Mouse (Mus musculus): ENCODE measurements around the gene Tmem198. TPM values are rescaled to one million over a fixed set of nuclear protein-coding genes. Genes with fewer than 3 reads are reported as not detected.

The Tmem198 gene
- polyA plus RNA-seq, 1 experiment, result not detected

DNA sequence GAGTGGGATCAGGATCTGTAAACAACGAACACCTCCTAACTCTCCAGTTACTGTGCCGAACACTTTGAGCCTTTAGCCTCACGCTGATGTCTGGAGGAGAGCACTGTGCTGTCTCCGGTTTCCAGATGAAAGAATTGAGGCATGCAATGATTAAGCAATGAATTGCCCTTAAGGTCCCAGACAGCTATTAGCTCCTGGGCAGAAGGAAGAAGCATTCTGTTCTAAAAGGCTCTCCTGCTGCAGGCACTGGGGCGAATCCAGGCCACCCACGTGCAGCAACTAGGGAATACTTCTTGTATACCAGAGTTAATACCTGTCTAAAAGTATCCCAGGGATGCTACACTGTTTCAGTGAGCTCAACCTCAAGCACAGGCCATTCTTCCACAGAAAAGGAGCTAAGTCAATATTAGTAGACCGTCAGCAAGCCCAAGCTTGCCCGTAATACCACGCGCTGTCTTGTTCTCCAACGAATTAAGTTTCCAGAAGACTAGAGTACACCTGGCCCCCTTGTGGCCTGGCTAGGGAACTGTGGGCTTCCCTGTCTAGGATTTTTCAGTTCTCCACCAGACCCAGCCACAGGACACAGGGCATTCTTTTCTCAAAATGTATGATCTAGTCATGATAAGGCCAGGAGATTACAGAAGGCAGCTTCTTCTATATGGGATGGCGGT is 15.7 kb downstream of the Tmem198 start:
- Histone ChIP-seq H3K4me3 (ENCODE audit: insufficient read depth, low read depth, low read length) (no peak overlapping the region), H3K4me1 (ENCODE audit: control insufficient read depth, insufficient read depth, insufficient read length, low read length) (no peaks in the 10 kb centered on the region)

DNA sequence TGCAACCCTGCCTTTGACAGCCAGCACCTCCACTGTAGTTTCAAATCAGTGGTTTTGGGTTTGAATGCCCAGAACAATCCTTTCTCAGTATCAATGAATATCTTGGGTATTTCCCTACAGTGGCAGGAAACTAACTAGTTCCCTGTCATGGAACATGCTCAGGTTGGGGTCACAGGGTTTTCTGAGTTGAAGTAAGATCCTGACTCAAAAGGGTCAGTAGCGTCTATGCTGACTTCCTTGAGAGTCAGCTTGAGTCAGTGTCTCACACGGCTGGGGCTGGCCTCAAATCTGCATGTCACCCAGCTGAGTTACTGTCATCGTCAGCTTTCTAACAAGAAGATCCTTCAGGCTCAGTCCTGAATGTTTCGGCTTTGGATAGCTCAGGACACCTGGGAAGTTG is 19.6 kb downstream of the Tmem198 start:
- H3K27ac ChIP-seq (replicated peaks; ENCODE audit: low read depth, low read length), result no peak overlapping the region

More for the DNA sequence above, 15.7 kb downstream of the Tmem198 start:
- no peak overlapping the region for H3K27ac ChIP-seq (replicated peaks; ENCODE audit: low read depth, low read length)

GRCm38 (mm10) chr1:75499441-75499840 is 20.1 kb downstream of the Tmem198 start:
- Histone ChIP-seq H3K4me3 (ENCODE audit: insufficient read depth, low read depth, low read length) (no peak overlapping the region), H3K27ac (replicated peaks; ENCODE audit: low read depth, low read length) (no peak overlapping the region), H3K4me1 (ENCODE audit: control insufficient read depth, insufficient read depth, insufficient read length, low read length) (no peaks in the 10 kb centered on the region)

More for the DNA sequence above, 19.6 kb downstream of the Tmem198 start:
- Histone ChIP-seq H3K4me1 (ENCODE audit: control insufficient read depth, insufficient read depth, insufficient read length, low read length) (no peaks in the 10 kb centered on the region), H3K4me3 (ENCODE audit: insufficient read depth, low read depth, low read length) (no peak overlapping the region)

DNA sequence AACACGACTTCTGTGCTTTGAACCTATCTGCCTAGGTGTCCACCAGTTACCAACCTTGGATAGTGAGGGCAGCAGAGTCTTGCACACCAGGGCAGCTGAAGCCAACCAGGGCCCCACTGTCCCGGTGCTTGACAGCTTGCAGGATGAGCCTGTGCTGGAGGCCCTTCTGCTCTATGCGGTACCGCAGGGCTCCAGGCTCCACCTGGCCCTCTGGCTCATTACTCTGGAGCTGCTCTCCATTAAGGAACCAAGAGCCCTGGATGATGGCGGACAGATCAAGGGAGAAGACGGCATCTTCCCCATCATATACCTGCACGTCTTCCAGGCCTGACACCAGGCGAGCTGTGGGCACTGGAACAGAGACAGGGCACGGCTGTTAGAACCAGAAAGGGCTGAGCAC is 22.6 kb downstream of the Tmem198 start:
- Histone ChIP-seq H3K4me3 (ENCODE audit: insufficient read depth, low read depth, low read length) (no peak overlapping the region), H3K4me1 (ENCODE audit: control insufficient read depth, insufficient read depth, insufficient read length, low read length) (no peaks in the 10 kb centered on the region), H3K27ac (replicated peaks; ENCODE audit: low read depth, low read length) (no peak overlapping the region)

- Histone ChIP-seq H3K27ac (replicated peaks; ENCODE audit: low read depth, low read length) (no peak overlapping the region), H3K4me1 (ENCODE audit: control insufficient read depth, insufficient read depth, insufficient read length, low read length) (no peaks in the 10 kb centered on the region), H3K4me3 (ENCODE audit: insufficient read depth, low read depth, low read length) (no peak overlapping the region)
These were observed 23.8 kb downstream of the Tmem198 start for GRCm38 (mm10) chr1:75502945-75503650.

- Histone ChIP-seq H3K27ac (replicated peaks; ENCODE audit: low read depth, low read length) (no peak overlapping the region), H3K4me1 (ENCODE audit: control insufficient read depth, insufficient read depth, insufficient read length, low read length) (no peaks in the 10 kb centered on the region), H3K4me3 (ENCODE audit: insufficient read depth, low read depth, low read length) (no peak overlapping the region)
These were observed 24.3 kb downstream of the Tmem198 start for GRCm38 (mm10) chr1:75503651-75503980.

DNA sequence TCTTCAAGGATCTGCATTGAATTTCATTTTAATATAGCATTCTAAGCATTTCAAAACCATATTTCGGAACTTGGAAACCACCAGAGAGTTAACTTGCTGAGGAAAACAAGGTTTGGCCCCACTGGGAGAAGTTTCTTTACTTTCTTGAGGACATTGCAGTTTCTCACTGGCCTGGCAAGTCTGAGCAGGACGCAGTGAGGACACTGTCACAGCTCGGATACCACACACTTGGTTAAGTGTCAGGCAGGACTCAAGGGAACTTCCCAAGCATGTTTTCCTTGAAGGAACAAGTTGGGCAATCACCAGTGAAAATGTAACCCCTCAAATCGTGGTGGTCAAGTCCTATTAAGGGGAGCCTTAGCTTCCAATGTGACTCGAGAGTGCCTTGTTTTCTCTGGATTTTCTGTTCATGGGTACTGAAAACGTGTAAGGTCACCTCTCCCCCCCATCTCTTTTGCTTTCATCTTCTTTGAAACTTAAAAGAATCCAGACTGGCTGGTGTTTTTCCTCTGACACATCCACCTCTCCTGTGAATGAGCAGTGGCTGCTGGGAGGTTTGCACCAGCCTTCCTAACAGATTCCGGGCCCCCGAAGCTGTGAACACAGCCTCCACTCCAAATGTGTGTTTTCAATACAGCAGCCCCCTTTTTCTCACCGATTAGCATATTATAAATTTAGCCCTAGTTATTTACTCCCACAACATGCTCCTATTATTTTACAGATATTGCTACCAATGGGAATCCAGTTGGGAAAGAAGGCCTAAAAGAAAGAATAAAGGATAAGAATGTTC is 25.1 kb downstream of the Tmem198 start:
- Histone ChIP-seq H3K4me1 (ENCODE audit: control insufficient read depth, insufficient read depth, insufficient read length, low read length) (no peaks in the 10 kb centered on the region), H3K27ac (replicated peaks; ENCODE audit: low read depth, low read length) (no peak overlapping the region), H3K4me3 (ENCODE audit: insufficient read depth, low read depth, low read length) (no peak overlapping the region)

DNA sequence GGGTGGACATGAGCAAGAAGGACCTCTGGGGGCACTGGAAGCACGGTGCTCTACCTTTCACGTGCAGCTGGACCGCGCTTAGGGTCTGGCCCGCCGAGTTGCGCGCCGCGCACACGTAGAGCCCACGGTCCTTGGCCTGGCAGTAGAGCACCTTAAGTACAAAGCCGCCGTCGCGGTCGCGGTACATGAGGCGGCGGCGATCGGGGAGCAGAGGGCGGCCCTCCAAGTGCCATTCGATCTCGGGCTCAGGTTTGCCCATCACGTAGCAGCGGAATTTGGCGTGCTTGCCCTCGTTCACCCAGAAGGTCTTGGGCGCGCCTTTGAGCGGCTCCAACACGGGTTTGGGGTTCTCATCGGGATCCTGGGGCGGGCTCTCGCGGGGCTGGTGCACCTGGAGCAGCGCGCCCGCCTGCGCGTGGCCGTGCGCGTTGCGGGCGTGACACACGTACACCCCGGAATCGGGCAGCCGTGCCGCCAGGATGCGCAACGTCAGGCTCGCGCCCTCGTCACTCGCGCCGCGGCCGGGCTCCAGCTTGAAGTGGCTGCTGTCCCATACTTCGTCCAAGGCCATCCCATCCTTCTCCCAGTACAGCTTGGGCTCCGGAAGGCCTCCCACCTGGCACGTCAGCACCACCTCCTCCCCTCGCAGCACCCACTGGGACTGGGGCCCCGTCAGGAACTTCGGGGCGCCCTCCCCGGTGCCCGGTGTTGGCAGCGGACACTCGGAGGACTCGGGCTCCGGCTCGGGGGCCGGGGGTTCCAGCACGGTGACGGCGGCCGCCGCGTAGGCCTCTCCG is 26.0 kb downstream of the Tmem198 start:
- peak overlapping the region; percentile 55 for H3K4me3 ChIP-seq (ENCODE audit: insufficient read depth, low read depth, low read length)
- no peaks in the 10 kb centered on the region for H3K4me1 ChIP-seq (ENCODE audit: control insufficient read depth, insufficient read depth, insufficient read length, low read length)
- H3K27ac ChIP-seq (replicated peaks; ENCODE audit: low read depth, low read length), result no peak overlapping the region

DNA sequence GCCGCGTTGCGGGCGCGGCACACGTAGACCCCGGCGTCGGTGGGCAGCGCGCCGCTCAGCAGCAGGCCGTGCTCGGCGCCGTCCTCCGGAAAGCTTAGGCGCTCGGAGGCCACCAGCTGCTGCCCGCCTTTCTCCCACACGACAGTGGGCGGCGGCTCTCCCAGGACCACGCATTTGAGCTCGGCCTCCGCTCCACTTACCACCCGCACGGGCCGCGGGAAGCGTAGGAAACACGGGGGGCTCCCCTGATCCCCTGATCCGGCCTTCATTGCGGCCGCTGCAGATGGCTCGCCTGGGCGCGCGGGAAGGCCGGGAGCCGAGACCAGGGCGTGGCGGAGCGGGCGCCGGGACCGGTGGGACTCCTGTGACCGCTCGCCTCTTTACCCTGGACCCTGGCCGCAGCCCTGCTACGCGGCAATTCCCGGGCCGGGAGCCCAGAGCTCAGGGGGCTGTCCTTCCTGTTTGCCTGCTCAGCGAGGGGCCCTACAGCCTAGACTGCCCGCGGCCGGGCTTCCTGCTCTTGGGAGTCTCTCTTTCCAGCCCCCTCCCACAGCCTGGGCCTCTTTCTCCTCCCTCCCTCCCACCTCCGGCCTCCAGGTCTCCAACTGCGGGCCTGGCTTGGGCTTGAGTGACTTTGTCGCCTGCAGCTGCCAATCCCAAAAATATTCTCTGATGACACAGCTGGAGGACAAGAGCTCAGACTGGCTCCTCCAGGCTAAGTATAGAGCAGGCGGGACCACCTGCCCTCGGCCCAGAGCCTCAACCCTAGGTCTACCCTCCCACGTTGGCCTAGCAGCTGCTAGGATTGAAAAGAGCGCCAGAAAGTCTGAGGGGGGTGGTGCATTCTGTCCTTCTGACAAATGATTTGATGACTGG is 26.9 kb downstream of the Tmem198 start, which contains the start of gene Obsl1:
Gene Obsl1 (minus strand): TSS at position 497 of the 876 bp plus-strand sequence.
- peak within 1 kb of the TSS; percentile 55 for H3K4me3 ChIP-seq (ENCODE audit: insufficient read depth, low read depth, low read length)
- H3K27ac ChIP-seq (replicated peaks; ENCODE audit: low read depth, low read length), result no peak within 1 kb of the TSS
- H3K4me1 ChIP-seq (ENCODE audit: control insufficient read depth, insufficient read depth, insufficient read length, low read length), result no peaks in the 10 kb centered on the region

DNA sequence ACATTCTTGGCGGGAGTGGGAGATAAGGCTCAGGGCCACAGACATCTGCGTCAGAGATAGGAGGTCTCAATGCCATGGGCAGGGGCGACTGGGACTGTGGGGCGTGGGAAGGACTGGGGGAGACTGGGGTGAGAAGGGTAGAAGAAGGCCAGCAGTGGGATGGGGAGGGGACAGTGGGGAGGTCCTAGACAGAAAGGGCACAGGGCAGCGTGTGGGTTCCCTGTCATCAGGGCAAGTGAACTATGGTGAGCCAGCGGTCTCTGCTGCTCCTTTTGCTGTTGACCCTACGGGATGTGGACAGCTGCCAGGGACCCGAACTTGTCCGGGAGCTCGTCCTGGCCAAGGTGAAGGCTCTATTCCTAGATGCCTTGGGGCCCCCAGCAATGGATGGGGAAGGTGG is 27.7 kb downstream of the Tmem198 start, which contains the start of gene Inha:
Gene Inha (plus strand): TSS at position 72 of the 400 bp plus-strand sequence.
- peak within 1 kb of the TSS; percentile 55 for H3K4me3 ChIP-seq (ENCODE audit: insufficient read depth, low read depth, low read length)
- H3K27ac ChIP-seq (replicated peaks; ENCODE audit: low read depth, low read length), result no peak within 1 kb of the TSS
- H3K4me1 ChIP-seq (ENCODE audit: control insufficient read depth, insufficient read depth, insufficient read length, low read length), result no peaks in the 10 kb centered on the region

GRCm38 (mm10) chr1:75509586-75509985 is 30.3 kb downstream of the Tmem198 start:
- no peak overlapping the region for H3K4me3 ChIP-seq (ENCODE audit: insufficient read depth, low read depth, low read length)
- H3K4me1 ChIP-seq (ENCODE audit: control insufficient read depth, insufficient read depth, insufficient read length, low read length), result no peaks in the 10 kb centered on the region
- H3K27ac ChIP-seq (replicated peaks; ENCODE audit: low read depth, low read length), result no peak overlapping the region

DNA sequence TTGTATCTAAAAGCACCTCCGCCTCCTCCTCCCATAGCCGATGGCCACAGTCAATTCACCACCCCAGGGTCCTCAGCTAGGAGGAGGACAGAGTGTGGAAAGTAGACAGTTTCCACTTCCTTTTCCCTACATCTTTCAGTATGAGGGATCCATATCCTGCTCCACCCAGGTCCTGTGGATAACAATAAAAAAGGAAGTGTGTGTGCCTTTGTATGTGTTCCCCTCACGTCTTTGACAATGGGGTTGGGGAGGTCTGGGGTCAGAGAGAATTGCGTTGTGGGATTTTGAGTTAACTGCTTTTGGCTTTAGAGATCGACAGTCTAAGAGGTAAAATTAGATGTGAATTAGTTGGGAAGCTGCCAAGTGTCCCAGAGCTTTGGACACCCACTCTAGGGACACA is 30.8 kb downstream of the Tmem198 start:
- Histone ChIP-seq H3K27ac (replicated peaks; ENCODE audit: low read depth, low read length) (no peak overlapping the region), H3K4me1 (ENCODE audit: control insufficient read depth, insufficient read depth, insufficient read length, low read length) (no peaks in the 10 kb centered on the region), H3K4me3 (ENCODE audit: insufficient read depth, low read depth, low read length) (no peak overlapping the region)

DNA sequence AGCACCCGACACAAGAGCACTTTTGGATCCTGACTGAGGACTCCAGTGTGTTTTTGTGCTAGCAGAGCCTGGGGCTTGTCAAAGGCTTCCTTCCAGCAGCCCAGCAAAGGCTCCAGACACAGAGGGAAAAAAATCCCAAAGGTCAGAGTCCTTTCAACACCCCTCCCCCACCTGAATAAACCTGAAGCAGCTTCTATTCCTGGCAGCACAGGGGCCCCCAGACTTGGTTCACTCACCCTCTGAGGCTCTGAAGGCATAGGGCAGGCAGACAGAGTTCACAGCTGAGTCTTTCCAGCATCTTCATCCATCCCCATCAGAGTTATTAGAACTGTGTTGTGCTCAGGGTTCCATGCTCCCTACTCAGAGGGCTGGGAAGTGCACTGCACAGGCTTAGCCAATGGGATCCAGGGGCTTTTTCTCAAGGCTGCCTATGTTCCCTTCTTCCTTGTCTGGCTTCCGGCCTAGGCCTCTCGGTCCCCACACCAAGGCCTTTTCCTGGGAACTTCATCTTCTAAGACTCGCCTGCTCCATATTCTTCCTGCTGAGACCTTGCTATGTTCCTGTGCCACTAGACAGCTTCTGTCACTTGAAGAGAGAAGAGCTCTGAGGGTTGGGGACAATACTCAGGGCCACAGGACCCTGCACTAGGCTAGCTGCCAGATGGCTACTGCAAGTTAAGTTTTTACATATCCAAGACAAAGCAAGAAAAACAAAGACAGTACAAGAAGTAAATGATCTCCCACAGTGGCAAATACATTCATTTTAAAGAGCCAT is 32.3 kb downstream of the Tmem198 start:
- no peaks in the 10 kb centered on the region for H3K4me1 ChIP-seq (ENCODE audit: control insufficient read depth, insufficient read depth, insufficient read length, low read length)

More for the DNA sequence above, 32.3 kb downstream of the Tmem198 start:
- H3K4me3 ChIP-seq (ENCODE audit: insufficient read depth, low read depth, low read length), result no peak overlapping the region
- no peak overlapping the region for H3K27ac ChIP-seq (replicated peaks; ENCODE audit: low read depth, low read length)
